Mouse (Mus musculus) limb, embryonic 13.5 days (tissue): ENCODE data around the gene Rbm20. TPM values are rescaled to one million over a fixed set of nuclear protein-coding genes. Genes with fewer than 3 reads are reported as not detected.
A peak's percentile ranks its signal among the peaks of the same experiment; 100 is the strongest.

ENCODE experiments used
- ATAC-seq: fragments of 200-750 bp; cut with Nextera tagmentation; 2 replicates; pipeline ENCODE4 v1.8.0; 2017; ENCODE audit warnings: low read depth, moderate number of reproducible peaks, moderate TSS enrichment; ENCODE audit not compliant: low FRiP score
- H3K27ac ChIP-seq: fragments of 300-500 bp; sonication (generic); 2 replicates; pipeline ENCODE4 v1.5.1; 2015; ENCODE audit warnings: inconsistent platforms, mild to moderate bottlenecking, moderate library complexity
- H3K27me3 ChIP-seq: fragments of 300-500 bp; sonication (generic); 2 replicates; pipeline ENCODE4 v1.6.1; 2015; ENCODE audit warnings: mild to moderate bottlenecking, inconsistent platforms
- H3K36me3 ChIP-seq: fragments of 300-500 bp; sonication (generic); 2 replicates; pipeline ENCODE4 v1.6.1; 2015; ENCODE audit warnings: inconsistent platforms, mild to moderate bottlenecking, moderate library complexity
- H3K4me1 ChIP-seq: fragments of 300-500 bp; sonication (generic); 2 replicates; pipeline ENCODE4 v1.6.1; 2015; ENCODE audit warnings: inconsistent platforms
- H3K4me2 ChIP-seq: fragments of 300-500 bp; sonication (generic); replicated peaks from 2 replicates; pipeline ENCODE4 v1.6.1; 2015; ENCODE audit warnings: inconsistent platforms, mild to moderate bottlenecking, moderate library complexity
- H3K4me3 ChIP-seq: fragments of 300-500 bp; sonication (generic); 2 replicates; pipeline ENCODE4 v1.5.1; 2015; ENCODE audit warnings: moderate library complexity, mild to moderate bottlenecking, inconsistent platforms
- H3K9ac ChIP-seq: fragments of 300-500 bp; sonication (generic); 2 replicates; pipeline ENCODE4 v1.6.1; 2015; ENCODE audit warnings: mild to moderate bottlenecking, inconsistent platforms
- H3K9me3 ChIP-seq: fragments of 300-500 bp; sonication (generic); 2 replicates; pipeline ENCODE4 v1.6.1; 2016; ENCODE audit warnings: inconsistent platforms
- WGBS: fragments of 180-500 bp; shearing (Covaris S2); methylation state at CpG from one replicate; pipeline ENCODE4 v1.1.7; 2015; 5-methylcytosine and 5-hydroxymethylcytosine counted together
- polyA plus RNA-seq: library from polyadenylated mRNA; unstranded; fragments of >200 nt; fragmentation: Nextera tagmentation; extraction: Ambion mirVana; gene quantifications from 2 replicates; pipeline ENCODE4 v1.2.1, GENCODE M21; 2015

The Rbm20 gene
- polyA plus RNA-seq, 1 experiment from 2014 or later = 5.1 TPM

- H3K27me3 ChIP-seq = no peaks in the 10 kb centered on the region
- H3K4me1 ChIP-seq = peaks cover 30% of the 10 kb centered on the region
- peak overlapping the region; percentile 55 for H3K4me2 ChIP-seq
- H3K9me3 ChIP-seq = no peaks in the 10 kb centered on the region
- no peak overlapping the region for H3K27ac ChIP-seq
- 8% methylated on average over 12 of the region's 12 CpGs for WGBS
- peak overlapping the region; percentile 11; the same call in 1 of the 2 replicates for H3K4me3 ChIP-seq
- ATAC-seq = peak; percentile 79
- H3K9ac ChIP-seq = no peak overlapping the region
- H3K36me3 ChIP-seq = no peaks in the 10 kb centered on the region
These were observed 49.2 kb downstream of the Rbm20 start for GRCm38 (mm10) chr19:53726340-53726739.

GRCm38 (mm10) chr19:53726755-53727154 lies 49.6 kb downstream of the Rbm20 start:
- Histone ChIP-seq H3K27me3 (no peaks in the 10 kb centered on the region), H3K4me3 (no peak overlapping the region), H3K27ac (no peak overlapping the region), H3K4me2 (peak overlapping the region; percentile 55), H3K9me3 (no peaks in the 10 kb centered on the region), H3K4me1 (peaks cover 32% of the 10 kb centered on the region), H3K9ac (no peak overlapping the region), H3K36me3 (no peaks in the 10 kb centered on the region)
- no peak for ATAC-seq
- 66% methylated on average over 11 of the region's 11 CpGs for WGBS

- H3K4me3 ChIP-seq = no peak overlapping the region
- 54% methylated on average over 4 of the region's 4 CpGs for WGBS
- H3K27ac ChIP-seq = no peak overlapping the region
- no peak overlapping the region for H3K4me2 ChIP-seq
- H3K4me1 ChIP-seq = peaks cover 34% of the 10 kb centered on the region
- no peak for ATAC-seq
- no peaks in the 10 kb centered on the region for H3K36me3 ChIP-seq
- no peak overlapping the region for H3K9ac ChIP-seq
- H3K27me3 ChIP-seq = no peaks in the 10 kb centered on the region
- no peaks in the 10 kb centered on the region for H3K9me3 ChIP-seq
These were observed 50.2 kb downstream of the Rbm20 start for GRCm38 (mm10) chr19:53727277-53727676.

GRCm38 (mm10) chr19:53727886-53728669 lies 51.0 kb downstream of the Rbm20 start:
- Histone ChIP-seq H3K27me3 (no peaks in the 10 kb centered on the region), H3K9me3 (no peaks in the 10 kb centered on the region), H3K27ac (no peak overlapping the region), H3K9ac (no peak overlapping the region), H3K4me3 (no peak overlapping the region), H3K4me1 (peaks cover 34% of the 10 kb centered on the region), H3K4me2 (no peak overlapping the region), H3K36me3 (no peaks in the 10 kb centered on the region)
- no peak for ATAC-seq
- 61% methylated on average over 9 of the region's 9 CpGs for WGBS

- Histone ChIP-seq H3K4me3 (no peak overlapping the region), H3K9me3 (no peaks in the 10 kb centered on the region), H3K27ac (no peak overlapping the region), H3K4me2 (no peak overlapping the region), H3K27me3 (no peaks in the 10 kb centered on the region), H3K4me1 (peaks cover 34% of the 10 kb centered on the region), H3K36me3 (no peaks in the 10 kb centered on the region), H3K9ac (no peak overlapping the region)
- no peak for ATAC-seq
- 70% methylated on average over 10 of the region's 10 CpGs for WGBS
These were observed 52.8 kb downstream of the Rbm20 start for GRCm38 (mm10) chr19:53729919-53730318.

- no peak; the same call in 1 of the 2 replicates for ATAC-seq
- Histone ChIP-seq H3K9me3 (no peaks in the 10 kb centered on the region), H3K4me2 (no peak overlapping the region), H3K4me3 (no peak overlapping the region), H3K27me3 (no peaks in the 10 kb centered on the region), H3K27ac (no peak overlapping the region), H3K9ac (no peak overlapping the region), H3K36me3 (no peaks in the 10 kb centered on the region), H3K4me1 (peaks cover 22% of the 10 kb centered on the region)
- WGBS = 46% methylated on average over 8 of the region's 8 CpGs
These were observed 54.7 kb downstream of the Rbm20 start for GRCm38 (mm10) chr19:53731761-53732201.

- ATAC-seq = no peak
- no peak overlapping the region for H3K4me3 ChIP-seq
- H3K27me3 ChIP-seq = no peaks in the 10 kb centered on the region
- H3K4me1 ChIP-seq = peaks cover 21% of the 10 kb centered on the region
- no peak overlapping the region for H3K27ac ChIP-seq
- H3K9me3 ChIP-seq = no peaks in the 10 kb centered on the region
- 55% methylated on average over 5 of the region's 5 CpGs for WGBS
- no peaks in the 10 kb centered on the region for H3K36me3 ChIP-seq
- H3K9ac ChIP-seq = no peak overlapping the region
- H3K4me2 ChIP-seq = no peak overlapping the region
These were observed 57.7 kb downstream of the Rbm20 start for GRCm38 (mm10) chr19:53734845-53735244.

GRCm38 (mm10) chr19:53738701-53739131 lies 61.6 kb downstream of the Rbm20 start:
- no peak overlapping the region for H3K9ac ChIP-seq
- 0 out of 2 replicates have a peak overlapping the region, but pooled peaks have one; percentile 39 for H3K27ac ChIP-seq
- no peaks in the 10 kb centered on the region for H3K9me3 ChIP-seq
- H3K4me2 ChIP-seq = no peak overlapping the region; the same call in 1 of the 2 replicates
- peaks cover 24% of the 10 kb centered on the region for H3K4me1 ChIP-seq
- no peaks in the 10 kb centered on the region for H3K36me3 ChIP-seq
- ATAC-seq = peak; percentile 85
- H3K4me3 ChIP-seq = no peak overlapping the region
- WGBS = 28% methylated on average over 6 of the region's 6 CpGs
- no peaks in the 10 kb centered on the region for H3K27me3 ChIP-seq

GRCm38 (mm10) chr19:53739570-53740266 lies 62.6 kb downstream of the Rbm20 start:
- no peak overlapping the region for H3K4me2 ChIP-seq
- H3K9ac ChIP-seq = no peak overlapping the region
- H3K4me1 ChIP-seq = peaks cover 24% of the 10 kb centered on the region
- no peak for ATAC-seq
- no peak overlapping the region for H3K4me3 ChIP-seq
- WGBS = 49% methylated on average over 8 of the region's 8 CpGs
- no peaks in the 10 kb centered on the region for H3K9me3 ChIP-seq
- no peaks in the 10 kb centered on the region for H3K27me3 ChIP-seq
- H3K36me3 ChIP-seq = no peaks in the 10 kb centered on the region
- H3K27ac ChIP-seq = no peak overlapping the region

GRCm38 (mm10) chr19:53740750-53741380 lies 63.8 kb downstream of the Rbm20 start:
- Histone ChIP-seq H3K27me3 (no peaks in the 10 kb centered on the region), H3K36me3 (no peaks in the 10 kb centered on the region), H3K9me3 (no peaks in the 10 kb centered on the region), H3K27ac (no peak overlapping the region), H3K4me1 (peaks cover 26% of the 10 kb centered on the region), H3K4me2 (no peak overlapping the region), H3K4me3 (no peak overlapping the region), H3K9ac (no peak overlapping the region)
- WGBS = 79% methylated on average over 1 of the region's 1 CpGs
- ATAC-seq = no peak

GRCm38 (mm10) chr19:53741902-53742301 lies 64.8 kb downstream of the Rbm20 start:
- H3K27me3 ChIP-seq = no peaks in the 10 kb centered on the region
- H3K36me3 ChIP-seq = no peaks in the 10 kb centered on the region
- no peak overlapping the region for H3K9ac ChIP-seq
- peaks cover 28% of the 10 kb centered on the region for H3K4me1 ChIP-seq
- no peaks in the 10 kb centered on the region for H3K9me3 ChIP-seq
- no peak overlapping the region for H3K4me3 ChIP-seq
- 66% methylated on average over 3 of the region's 3 CpGs for WGBS
- no peak for ATAC-seq
- H3K27ac ChIP-seq = no peak overlapping the region
- no peak overlapping the region for H3K4me2 ChIP-seq

GRCm38 (mm10) chr19:53745354-53745753 lies 68.2 kb downstream of the Rbm20 start:
- no peaks in the 10 kb centered on the region for H3K36me3 ChIP-seq
- no peak overlapping the region for H3K4me2 ChIP-seq
- no peak for ATAC-seq

More at GRCm38 (mm10) chr19:53745354-53745753, 68.2 kb downstream of the Rbm20 start:
- H3K9me3 ChIP-seq = no peaks in the 10 kb centered on the region
- H3K9ac ChIP-seq = no peak overlapping the region
- H3K27ac ChIP-seq = no peak overlapping the region
- 86% methylated on average over 3 of the region's 3 CpGs for WGBS
- H3K4me1 ChIP-seq = peaks cover 8% of the 10 kb centered on the region; the same call in 1 of the 2 replicates
- H3K4me3 ChIP-seq = no peak overlapping the region
- H3K27me3 ChIP-seq = no peaks in the 10 kb centered on the region
